Mouse (Mus musculus): ENCODE results near the gene Cyp2f2. TPM values are rescaled to one million over a fixed set of nuclear protein-coding genes. Genes with fewer than 3 reads are reported as not detected.
A peak's percentile ranks its signal among the peaks of the same experiment; 100 is the strongest.

The Cyp2f2 gene
- polyA plus RNA-seq, 1 experiment from 2014 or later = not detected

DNA sequence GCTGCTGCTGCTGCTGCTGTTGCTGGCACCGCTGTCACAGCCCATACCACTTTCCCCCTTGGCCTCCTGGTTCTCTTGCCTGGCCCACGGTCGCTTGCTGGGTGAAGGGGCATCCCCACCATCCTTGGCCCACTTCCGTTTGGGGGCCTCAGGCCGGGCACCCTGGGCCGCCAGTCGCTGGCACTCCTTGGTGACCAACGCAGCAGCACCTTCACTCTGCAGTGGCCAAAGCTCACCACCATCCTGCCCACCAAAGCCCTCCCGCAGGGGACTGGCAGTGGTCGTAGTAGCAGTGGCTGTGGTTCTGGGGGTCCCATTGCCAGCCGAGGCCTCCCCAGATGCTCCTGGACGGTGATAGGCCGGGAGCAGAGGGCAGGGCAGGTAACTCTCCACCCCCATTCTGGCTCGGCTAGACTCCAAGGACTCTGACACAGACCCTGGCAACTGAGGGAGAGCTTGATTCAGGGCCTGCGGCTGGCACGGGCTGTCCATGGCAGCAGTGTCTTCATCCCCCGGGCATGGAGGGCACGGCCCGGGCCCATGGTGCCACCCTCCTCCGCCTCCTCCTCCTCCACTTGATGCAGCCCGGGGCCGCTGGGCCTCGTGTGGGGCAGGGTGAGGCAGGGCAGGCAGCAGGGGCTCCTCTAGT is 45.4 kb downstream of the Cyp2f2 start:
- Histone ChIP-seq H3K4me1 (ENCODE audit: control insufficient read depth, insufficient read depth, low read length) (peaks cover 11% of the 10 kb centered on the region), H3K27ac (replicated peaks; ENCODE audit: low read depth, low read length) (no peak overlapping the region), H3K4me2 (ENCODE audit: low read depth, low read length) (peak overlapping the region; percentile 74), H3K9me3 (replicated peaks; ENCODE audit: control insufficient read depth, low read length) (no peaks in the 10 kb centered on the region), H3K27me3 (ENCODE audit: control insufficient read depth, insufficient read depth, low read length) (no peaks in the 10 kb centered on the region), H3K9ac (replicated peaks; ENCODE audit: low read length) (peak overlapping the region; percentile 80), H3K36me3 (replicated peaks; ENCODE audit: control insufficient read depth, insufficient read depth, low read depth, low read length) (peaks cover 4% of the 10 kb centered on the region; the same call in 1 of the 2 replicates), H3K4me3 (ENCODE audit: low read depth, low read length) (peak overlapping the region; percentile 59)
- DNase-seq (ENCODE audit: low spot score) (no peak), ATAC-seq (replicated peaks; ENCODE audit: insufficient number of reproducible peaks, low FRiP score, low TSS enrichment, low read depth) (0 out of 2 replicates have a peak, but pooled peaks have one; percentile 12)
- WGBS = 81% methylated on average over 23 of the region's 23 CpGs

DNA sequence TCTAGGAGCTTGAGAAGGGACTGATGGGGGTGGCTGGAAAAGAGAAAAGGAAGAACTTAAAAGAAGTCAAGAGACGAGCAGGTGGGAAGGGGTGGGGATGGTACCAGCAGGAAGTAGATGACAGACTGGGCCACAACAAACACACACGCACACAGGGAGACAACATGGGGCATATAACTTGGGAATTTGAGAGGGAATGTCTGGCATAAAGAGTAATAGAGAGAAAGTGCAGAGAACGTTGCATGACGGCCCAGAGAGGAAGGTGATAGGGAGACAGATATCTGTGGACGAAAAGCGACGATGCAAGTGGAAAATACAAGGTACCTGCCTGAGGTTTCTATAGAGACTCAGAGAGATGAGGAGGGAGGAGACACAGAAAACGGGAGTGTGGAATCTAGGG is 46.0 kb downstream of the Cyp2f2 start:
- Histone ChIP-seq H3K4me3 (ENCODE audit: low read depth, low read length) (peak overlapping the region; percentile 59), H3K9ac (replicated peaks; ENCODE audit: low read length) (peak overlapping the region; percentile 80), H3K4me1 (ENCODE audit: control insufficient read depth, insufficient read depth, low read length) (peaks cover 11% of the 10 kb centered on the region), H3K36me3 (replicated peaks; ENCODE audit: control insufficient read depth, insufficient read depth, low read depth, low read length) (peaks cover 4% of the 10 kb centered on the region; the same call in 1 of the 2 replicates), H3K27me3 (ENCODE audit: control insufficient read depth, insufficient read depth, low read length) (no peaks in the 10 kb centered on the region), H3K9me3 (replicated peaks; ENCODE audit: control insufficient read depth, low read length) (no peaks in the 10 kb centered on the region), H3K4me2 (ENCODE audit: low read depth, low read length) (peak overlapping the region; percentile 74), H3K27ac (replicated peaks; ENCODE audit: low read depth, low read length) (peak overlapping the region; percentile 96)
- ATAC-seq (replicated peaks; ENCODE audit: insufficient number of reproducible peaks, low FRiP score, low TSS enrichment, low read depth) (no peak), DNase-seq (ENCODE audit: low spot score) (no peak)
- WGBS = 2% methylated on average over 8 of the region's 8 CpGs

DNA sequence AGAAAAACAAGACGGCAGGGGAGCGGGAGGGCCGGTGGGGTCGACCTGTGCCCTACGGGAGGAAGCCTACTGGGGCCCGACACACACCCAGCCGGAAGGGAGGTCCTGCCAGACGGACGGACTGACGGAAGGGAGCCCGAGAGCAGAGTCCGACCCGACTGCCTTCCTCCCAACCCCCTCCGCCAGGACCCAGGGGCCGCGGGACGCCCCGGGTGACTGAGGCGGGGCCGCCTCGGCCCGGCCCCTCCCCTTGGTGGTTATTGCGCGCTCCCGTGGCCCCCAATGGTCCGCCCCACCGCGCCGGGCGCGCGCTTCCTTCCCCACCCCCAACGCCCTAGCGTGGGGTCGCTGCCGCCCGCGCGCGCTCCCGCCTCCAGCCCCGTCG is 46.5 kb downstream of the Cyp2f2 start:
- under 1% methylated on average over 36 of the region's 43 CpGs for WGBS
- Histone ChIP-seq H3K27me3 (ENCODE audit: control insufficient read depth, insufficient read depth, low read length) (no peaks in the 10 kb centered on the region), H3K4me2 (ENCODE audit: low read depth, low read length) (peak overlapping the region; percentile 74), H3K36me3 (replicated peaks; ENCODE audit: control insufficient read depth, insufficient read depth, low read depth, low read length) (peaks cover 4% of the 10 kb centered on the region; the same call in 1 of the 2 replicates), H3K9me3 (replicated peaks; ENCODE audit: control insufficient read depth, low read length) (no peaks in the 10 kb centered on the region), H3K4me1 (ENCODE audit: control insufficient read depth, insufficient read depth, low read length) (peaks cover 11% of the 10 kb centered on the region), H3K27ac (replicated peaks; ENCODE audit: low read depth, low read length) (peak overlapping the region; percentile 96), H3K4me3 (ENCODE audit: low read depth, low read length) (peak overlapping the region; percentile 59), H3K9ac (replicated peaks; ENCODE audit: low read length) (peak overlapping the region; percentile 80)
- DNase-seq (ENCODE audit: low spot score) = peak; percentile 88
- peak; percentile 64 for ATAC-seq (replicated peaks; ENCODE audit: insufficient number of reproducible peaks, low FRiP score, low TSS enrichment, low read depth)

DNA sequence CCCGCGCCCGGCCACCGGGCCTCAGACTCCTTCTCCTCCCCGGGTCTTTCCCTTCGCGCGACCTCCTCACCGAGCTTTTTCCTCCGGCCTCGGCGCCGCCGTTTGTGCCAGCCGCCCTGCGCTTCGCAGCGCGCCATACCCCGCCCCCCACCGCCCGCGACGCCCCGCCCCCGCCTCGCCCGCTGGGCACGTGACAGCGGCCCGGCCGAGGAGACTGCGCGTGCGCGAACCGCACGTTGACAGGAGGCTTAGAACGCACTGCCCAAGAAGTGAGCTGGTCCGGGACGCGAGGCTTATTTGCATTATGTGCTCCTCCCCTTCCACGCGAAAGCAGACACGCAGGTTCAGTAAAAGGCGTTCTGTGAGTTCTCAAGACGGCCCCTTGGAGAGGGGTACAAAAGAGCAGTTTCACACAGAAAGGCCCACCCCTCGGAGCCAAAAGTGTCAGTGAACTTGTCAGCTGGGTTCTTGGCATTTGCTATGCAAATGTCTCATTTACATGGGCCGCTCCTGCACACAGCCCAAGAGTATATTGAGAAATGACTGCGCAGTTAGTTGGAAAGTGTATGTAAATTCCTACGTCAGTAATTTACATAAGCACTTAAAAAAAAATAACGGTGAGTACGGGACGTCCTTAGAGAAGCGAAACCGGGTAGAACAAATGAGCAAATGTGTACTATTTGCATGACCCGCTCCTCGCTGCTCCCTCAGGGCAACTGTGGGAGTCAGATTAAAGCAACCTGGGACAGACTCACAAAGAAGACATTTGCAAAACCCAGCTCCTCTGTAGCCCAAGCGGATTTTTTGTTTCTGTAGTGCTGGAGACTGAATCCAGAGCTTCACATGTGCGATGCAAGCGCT is 47.1 kb downstream of the Cyp2f2 start, which contains the start of gene Egln2:
Egln2 (minus strand) TSS at position 189 of the 861 bp plus-strand sequence.
- Histone ChIP-seq H3K27ac (replicated peaks; ENCODE audit: low read depth, low read length) (peak within 1 kb of the TSS; percentile 96), H3K4me1 (ENCODE audit: control insufficient read depth, insufficient read depth, low read length) (peaks cover 11% of the 10 kb centered on the region), H3K36me3 (replicated peaks; ENCODE audit: control insufficient read depth, insufficient read depth, low read depth, low read length) (peaks cover 4% of the 10 kb centered on the region; the same call in 1 of the 2 replicates), H3K4me3 (ENCODE audit: low read depth, low read length) (peak within 1 kb of the TSS; percentile 59), H3K27me3 (ENCODE audit: control insufficient read depth, insufficient read depth, low read length) (no peaks in the 10 kb centered on the region), H3K9me3 (replicated peaks; ENCODE audit: control insufficient read depth, low read length) (no peaks in the 10 kb centered on the region), H3K9ac (replicated peaks; ENCODE audit: low read length) (peak within 1 kb of the TSS; percentile 80), H3K4me2 (ENCODE audit: low read depth, low read length) (peak within 1 kb of the TSS; percentile 74)
- peak; percentile 93 for DNase-seq (ENCODE audit: low spot score)
- WGBS = 2% methylated on average over 58 of the region's 61 CpGs
- peak; percentile 69 for ATAC-seq (replicated peaks; ENCODE audit: insufficient number of reproducible peaks, low FRiP score, low TSS enrichment, low read depth)

DNA sequence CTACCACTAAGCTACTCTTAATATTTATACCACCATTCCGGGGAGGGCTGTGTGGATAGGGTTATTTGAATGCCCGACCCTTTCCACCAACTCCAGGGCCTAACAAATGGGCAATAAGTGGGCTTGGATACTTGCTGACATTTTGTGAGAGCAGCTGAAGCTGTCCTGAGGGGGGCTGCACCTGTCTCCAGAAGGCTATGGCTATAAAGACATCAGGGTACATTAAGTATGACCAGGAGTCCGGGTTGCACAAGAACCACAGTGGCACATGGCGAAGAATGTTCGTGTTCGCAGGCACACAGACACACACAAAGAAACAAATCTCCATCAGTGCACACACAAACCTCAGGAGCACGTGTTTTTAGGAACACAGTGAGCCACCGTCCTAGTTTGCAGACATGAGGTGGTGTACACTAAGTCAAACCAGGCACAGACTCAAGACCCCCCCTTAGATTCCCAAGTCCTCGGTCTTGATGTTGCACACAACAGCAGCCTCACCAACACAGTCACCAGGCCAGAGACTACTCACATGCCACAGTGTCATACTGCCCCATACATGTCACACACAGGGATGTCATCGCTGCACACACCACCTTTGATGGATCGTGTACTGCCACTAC is 47.9 kb downstream of the Cyp2f2 start:
- H3K27ac ChIP-seq (replicated peaks; ENCODE audit: low read depth, low read length) = no peak overlapping the region
- peaks cover 11% of the 10 kb centered on the region for H3K4me1 ChIP-seq (ENCODE audit: control insufficient read depth, insufficient read depth, low read length)
- no peaks in the 10 kb centered on the region for H3K9me3 ChIP-seq (replicated peaks; ENCODE audit: control insufficient read depth, low read length)
- peak overlapping the region; percentile 53 for H3K4me2 ChIP-seq (ENCODE audit: low read depth, low read length)
- WGBS = 78% methylated on average over 11 of the region's 11 CpGs
- ATAC-seq (replicated peaks; ENCODE audit: insufficient number of reproducible peaks, low FRiP score, low TSS enrichment, low read depth) (no peak), DNase-seq (ENCODE audit: low spot score) (no peak)
- peak overlapping the region; percentile 59 for H3K4me3 ChIP-seq (ENCODE audit: low read depth, low read length)
- H3K36me3 ChIP-seq (replicated peaks; ENCODE audit: control insufficient read depth, insufficient read depth, low read depth, low read length) = peaks cover 4% of the 10 kb centered on the region; the same call in 1 of the 2 replicates
- no peaks in the 10 kb centered on the region for H3K27me3 ChIP-seq (ENCODE audit: control insufficient read depth, insufficient read depth, low read length)
- H3K9ac ChIP-seq (replicated peaks; ENCODE audit: low read length) = peak overlapping the region; percentile 80

DNA sequence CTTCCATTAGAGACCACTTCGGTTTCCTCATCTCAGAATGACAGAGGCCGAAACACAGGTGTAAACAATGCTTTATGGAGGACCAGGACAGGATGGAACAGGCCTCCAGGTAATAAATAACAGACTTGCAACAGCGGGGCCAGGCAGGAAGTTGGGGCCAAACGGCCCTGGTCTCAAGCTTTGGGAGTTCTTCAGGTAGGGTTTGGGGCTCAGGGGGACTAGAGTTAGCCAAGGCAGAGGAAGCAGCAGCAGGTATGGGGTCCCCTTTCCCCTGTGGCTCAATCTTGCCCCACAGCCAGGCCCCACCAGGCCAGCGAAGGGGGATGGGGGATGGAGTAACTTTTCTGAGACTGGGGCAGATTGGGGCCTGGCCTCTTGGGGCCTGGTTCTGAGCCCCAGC is 48.7 kb downstream of the Cyp2f2 start:
- WGBS = 90% methylated on average over 5 of the region's 5 CpGs
- peaks cover 11% of the 10 kb centered on the region for H3K4me1 ChIP-seq (ENCODE audit: control insufficient read depth, insufficient read depth, low read length)
- no peaks in the 10 kb centered on the region for H3K9me3 ChIP-seq (replicated peaks; ENCODE audit: control insufficient read depth, low read length)
- H3K27ac ChIP-seq (replicated peaks; ENCODE audit: low read depth, low read length) = no peak overlapping the region
- no peak overlapping the region for H3K9ac ChIP-seq (replicated peaks; ENCODE audit: low read length)
- no peak for DNase-seq (ENCODE audit: low spot score)
- no peak overlapping the region for H3K4me2 ChIP-seq (ENCODE audit: low read depth, low read length)
- H3K36me3 ChIP-seq (replicated peaks; ENCODE audit: control insufficient read depth, insufficient read depth, low read depth, low read length) = peaks cover 8% of the 10 kb centered on the region
- ATAC-seq (replicated peaks; ENCODE audit: insufficient number of reproducible peaks, low FRiP score, low TSS enrichment, low read depth) = no peak
- H3K4me3 ChIP-seq (ENCODE audit: low read depth, low read length) = no peak overlapping the region
- no peaks in the 10 kb centered on the region for H3K27me3 ChIP-seq (ENCODE audit: control insufficient read depth, insufficient read depth, low read length)

DNA sequence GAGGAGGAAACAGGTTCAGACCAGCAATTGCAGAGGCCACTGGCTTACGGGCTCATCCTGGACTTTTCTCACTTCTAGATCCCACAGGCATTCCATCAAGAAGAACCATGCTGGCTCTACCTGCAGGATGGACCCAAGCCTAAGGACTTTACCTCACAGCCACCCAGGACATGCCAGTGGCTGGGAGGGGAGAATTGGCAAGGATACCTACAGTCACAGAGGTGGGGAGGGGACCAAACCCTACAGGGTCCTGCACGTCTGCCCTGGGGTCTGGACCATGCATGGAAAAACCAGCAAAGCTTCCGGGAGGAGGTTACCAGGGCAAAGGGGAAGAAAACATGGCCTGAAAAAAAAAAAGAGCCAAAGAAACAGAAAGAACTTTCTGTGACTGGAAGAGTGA is 51.3 kb downstream of the Cyp2f2 start:
- peaks cover 4% of the 10 kb centered on the region for H3K36me3 ChIP-seq (replicated peaks; ENCODE audit: control insufficient read depth, insufficient read depth, low read depth, low read length)
- WGBS = 79% methylated on average over 3 of the region's 3 CpGs

More for the DNA sequence above, 51.3 kb downstream of the Cyp2f2 start:
- no peak overlapping the region for H3K9ac ChIP-seq (replicated peaks; ENCODE audit: low read length)
- H3K4me2 ChIP-seq (ENCODE audit: low read depth, low read length) = no peak overlapping the region
- no peaks in the 10 kb centered on the region for H3K4me1 ChIP-seq (ENCODE audit: control insufficient read depth, insufficient read depth, low read length)
- no peaks in the 10 kb centered on the region for H3K27me3 ChIP-seq (ENCODE audit: control insufficient read depth, insufficient read depth, low read length)
- DNase-seq (ENCODE audit: low spot score) = no peak
- ATAC-seq (replicated peaks; ENCODE audit: insufficient number of reproducible peaks, low FRiP score, low TSS enrichment, low read depth) = no peak
- H3K4me3 ChIP-seq (ENCODE audit: low read depth, low read length) = no peak overlapping the region
- no peak overlapping the region for H3K27ac ChIP-seq (replicated peaks; ENCODE audit: low read depth, low read length)
- H3K9me3 ChIP-seq (replicated peaks; ENCODE audit: control insufficient read depth, low read length) = no peaks in the 10 kb centered on the region
